Mouse (Mus musculus): ENCODE data around the gene Ptpn1.

Ptpn1 gene

GRCm38 (mm10) chr2:167924011-167924410 is 7.8 kb upstream of the Ptpn1 start:
- no peak for DNase-seq

- peak; percentile 80 to 85 for DNase-seq
Observed at GRCm38 (mm10) chr2:167924803-167925604, 6.9 kb upstream of the Ptpn1 start.

- DNase-seq = no peak
Observed at GRCm38 (mm10) chr2:167925841-167926800, 5.7 kb upstream of the Ptpn1 start.

GRCm38 (mm10) chr2:167928002-167928526 is 3.8 kb upstream of the Ptpn1 start:
- DNase-seq = no peak

- DNase-seq = no peak
Observed at GRCm38 (mm10) chr2:167928972-167929371, 2.9 kb upstream of the Ptpn1 start.

- DNase-seq = no peak
Observed at GRCm38 (mm10) chr2:167930975-167931374, 882 bp upstream of the Ptpn1 start.

GRCm38 (mm10) chr2:167932727-167933231 is 922 bp downstream of the Ptpn1 start:
- DNase-seq = peak in 1 of 2 experiments; percentile 56

- DNase-seq = no peak
Observed at GRCm38 (mm10) chr2:167933397-167933796, 1.5 kb downstream of the Ptpn1 start.

GRCm38 (mm10) chr2:167935956-167936355 is 4.1 kb downstream of the Ptpn1 start:
- no peak for DNase-seq

GRCm38 (mm10) chr2:167938786-167939185 is 6.9 kb downstream of the Ptpn1 start:
- no peak for DNase-seq

- DNase-seq = no peak
Observed at GRCm38 (mm10) chr2:167939204-167939603, 7.3 kb downstream of the Ptpn1 start.

- no peak for DNase-seq
Observed at GRCm38 (mm10) chr2:167939632-167940399, 8.0 kb downstream of the Ptpn1 start.

- DNase-seq = no peak
Observed at GRCm38 (mm10) chr2:167940636-167941035, 8.8 kb downstream of the Ptpn1 start.

GRCm38 (mm10) chr2:167941320-167941719 is 9.5 kb downstream of the Ptpn1 start:
- DNase-seq = no peak

GRCm38 (mm10) chr2:167941745-167942176 is 9.9 kb downstream of the Ptpn1 start:
- DNase-seq = peak; percentile 52 to 59

GRCm38 (mm10) chr2:167942199-167942925 is 10.5 kb downstream of the Ptpn1 start:
- peak; percentile 64 to 71 for DNase-seq

- peak; percentile 58 to 64 for DNase-seq
Observed at GRCm38 (mm10) chr2:167942926-167943633, 11.2 kb downstream of the Ptpn1 start.

- DNase-seq = no peak
Observed at GRCm38 (mm10) chr2:167944193-167944592, 12.3 kb downstream of the Ptpn1 start.

GRCm38 (mm10) chr2:167945451-167945850 is 13.6 kb downstream of the Ptpn1 start:
- peak; percentile 47 to 65 for DNase-seq

- no peak for DNase-seq
Observed at GRCm38 (mm10) chr2:167947251-167947650, 15.4 kb downstream of the Ptpn1 start.

GRCm38 (mm10) chr2:167948047-167948446 is 16.2 kb downstream of the Ptpn1 start:
- DNase-seq = no peak

All from cerebellum, postnatal 10 days (tissue).